Mouse (Mus musculus) lung, adult 2 months (tissue): Measurements from ENCODE around the gene Trp53i11. TPM values are rescaled to one million over a fixed set of nuclear protein-coding genes. Genes with fewer than 3 reads are reported as not detected.

Source experiments
- DNase-seq: peaks from one replicate; pipeline ENCODE4 v3.0.0; 2022
- H3K4me1 ChIP-seq: fragments of 200-500 bp; 2 replicates; pipeline ENCODE4 v1.6.1; 2011; ENCODE audit warnings: low read length; ENCODE audit not compliant: control insufficient read depth, insufficient read depth
- H3K4me3 ChIP-seq: fragments of 200-500 bp; replicated peaks from 2 replicates; pipeline ENCODE3; 2011; ENCODE audit warnings: low read depth, mild to moderate bottlenecking, control low read depth, low read length; ENCODE audit errors: extremely low read depth
- CTCF ChIP-seq: fragments of 200-500 bp; IDR thresholded peaks from 2 replicates; pipeline ENCODE4 v1.5.1; 2011; ENCODE audit warnings: mild to moderate bottlenecking, low read length, control low read depth; ENCODE audit not compliant: insufficient read depth
- POLR2A ChIP-seq: fragments of 200-500 bp; IDR thresholded peaks from 2 replicates; pipeline ENCODE4 v1.6.1; 2011; ENCODE audit warnings: low read depth, mild to moderate bottlenecking, control low read depth, low read length, borderline replicate concordance; ENCODE audit errors: extremely low read depth
- WGBS: fragments of 180-500 bp; shearing (Covaris S2); methylation state at CpG from one replicate; pipeline ENCODE4 v1.1.7; 2018; 5-methylcytosine and 5-hydroxymethylcytosine counted together
- polyA plus RNA-seq: library from polyadenylated mRNA; depleted of rRNA; stranded (reverse); fragments of >200 nt; gene quantifications from 2 replicates; pipeline ENCODE4 v1.2.3, GENCODE M21; 2012

The Trp53i11 gene
- polyA plus RNA-seq, 1 experiment, result 31.8 TPM

- TF ChIP-seq CTCF, result no peak
- TF ChIP-seq POLR2A, result no peak
- no peak for DNase-seq
- Histone ChIP-seq H3K4me3 (no peak overlapping the region), H3K4me1 (no peaks in the 10 kb centered on the region)
- 87% methylated on average over 1 of the region's 1 CpGs for WGBS
Measured at GRCm38 (mm10) chr2:93153833-93154232, 33.5 kb upstream of the Trp53i11 start.

- no peaks in the 10 kb centered on the region for H3K4me1 ChIP-seq
- 50% methylated on average over 1 of the region's 1 CpGs for WGBS
- H3K4me3 ChIP-seq, result no peak overlapping the region
- no peak for DNase-seq
- TF ChIP-seq POLR2A (no peak), CTCF (no peak)
Measured at GRCm38 (mm10) chr2:93154486-93155032, 32.8 kb upstream of the Trp53i11 start.

GRCm38 (mm10) chr2:93160467-93161035, 26.8 kb upstream of the Trp53i11 start:
- no peak overlapping the region for H3K4me3 ChIP-seq
- 87% methylated on average over 4 of the region's 4 CpGs for WGBS
- TF ChIP-seq POLR2A, result no peak
- TF ChIP-seq CTCF, result no peak
- no peak for DNase-seq
- H3K4me1 ChIP-seq, result no peaks in the 10 kb centered on the region

- no peak for TF ChIP-seq POLR2A
- Histone ChIP-seq H3K4me1 (no peaks in the 10 kb centered on the region), H3K4me3 (no peak overlapping the region)
- WGBS, result 62% methylated on average over 7 of the region's 7 CpGs
- no peak for DNase-seq
Measured at GRCm38 (mm10) chr2:93161914-93162664, 25.3 kb upstream of the Trp53i11 start.

- no peaks in the 10 kb centered on the region for H3K4me1 ChIP-seq
- TF ChIP-seq POLR2A, result no peak
- TF ChIP-seq CTCF, result no peak
Measured at GRCm38 (mm10) chr2:93162791-93163190, 24.6 kb upstream of the Trp53i11 start.

GRCm38 (mm10) chr2:93163317-93163716, 24.0 kb upstream of the Trp53i11 start:
- 18% methylated on average over 2 of the region's 2 CpGs for WGBS
- Histone ChIP-seq H3K4me1 (no peaks in the 10 kb centered on the region), H3K4me3 (no peak overlapping the region)
- TF ChIP-seq POLR2A (no peak), CTCF (no peak)
- no peak for DNase-seq

More at GRCm38 (mm10) chr2:93162791-93163190, 24.6 kb upstream of the Trp53i11 start:
- DNase-seq, result no peak
- H3K4me3 ChIP-seq, result no peak overlapping the region
- 58% methylated on average over 4 of the region's 4 CpGs for WGBS

GRCm38 (mm10) chr2:93163750-93164335, 23.5 kb upstream of the Trp53i11 start:
- WGBS, result 75% methylated on average over 6 of the region's 6 CpGs
- Histone ChIP-seq H3K4me3 (no peak overlapping the region), H3K4me1 (no peaks in the 10 kb centered on the region)
- TF ChIP-seq CTCF (no peak), POLR2A (no peak)
- DNase-seq, result no peak

GRCm38 (mm10) chr2:93166295-93166694, 21.1 kb upstream of the Trp53i11 start:
- WGBS, result 83% methylated on average over 6 of the region's 6 CpGs
- Histone ChIP-seq H3K4me3 (no peak overlapping the region), H3K4me1 (no peaks in the 10 kb centered on the region)
- no peak for DNase-seq
- no peak for TF ChIP-seq POLR2A
- TF ChIP-seq CTCF, result no peak

GRCm38 (mm10) chr2:93166734-93167406, 20.5 kb upstream of the Trp53i11 start:
- DNase-seq, result no peak
- Histone ChIP-seq H3K4me1 (no peaks in the 10 kb centered on the region), H3K4me3 (no peak overlapping the region)
- no peak for TF ChIP-seq POLR2A
- TF ChIP-seq CTCF, result no peak
- WGBS, result 76% methylated on average over 14 of the region's 14 CpGs
